Mouse (Mus musculus): Measurements from ENCODE around the gene Rassf3. TPM values are rescaled to one million over a fixed set of nuclear protein-coding genes. Genes with fewer than 3 reads are reported as not detected.
A peak's percentile ranks its signal among the peaks of the same experiment; 100 is the strongest.

Rassf3 gene
- polyA plus RNA-seq, 1 experiment from 2014 or later: 6.0 TPM

DNA sequence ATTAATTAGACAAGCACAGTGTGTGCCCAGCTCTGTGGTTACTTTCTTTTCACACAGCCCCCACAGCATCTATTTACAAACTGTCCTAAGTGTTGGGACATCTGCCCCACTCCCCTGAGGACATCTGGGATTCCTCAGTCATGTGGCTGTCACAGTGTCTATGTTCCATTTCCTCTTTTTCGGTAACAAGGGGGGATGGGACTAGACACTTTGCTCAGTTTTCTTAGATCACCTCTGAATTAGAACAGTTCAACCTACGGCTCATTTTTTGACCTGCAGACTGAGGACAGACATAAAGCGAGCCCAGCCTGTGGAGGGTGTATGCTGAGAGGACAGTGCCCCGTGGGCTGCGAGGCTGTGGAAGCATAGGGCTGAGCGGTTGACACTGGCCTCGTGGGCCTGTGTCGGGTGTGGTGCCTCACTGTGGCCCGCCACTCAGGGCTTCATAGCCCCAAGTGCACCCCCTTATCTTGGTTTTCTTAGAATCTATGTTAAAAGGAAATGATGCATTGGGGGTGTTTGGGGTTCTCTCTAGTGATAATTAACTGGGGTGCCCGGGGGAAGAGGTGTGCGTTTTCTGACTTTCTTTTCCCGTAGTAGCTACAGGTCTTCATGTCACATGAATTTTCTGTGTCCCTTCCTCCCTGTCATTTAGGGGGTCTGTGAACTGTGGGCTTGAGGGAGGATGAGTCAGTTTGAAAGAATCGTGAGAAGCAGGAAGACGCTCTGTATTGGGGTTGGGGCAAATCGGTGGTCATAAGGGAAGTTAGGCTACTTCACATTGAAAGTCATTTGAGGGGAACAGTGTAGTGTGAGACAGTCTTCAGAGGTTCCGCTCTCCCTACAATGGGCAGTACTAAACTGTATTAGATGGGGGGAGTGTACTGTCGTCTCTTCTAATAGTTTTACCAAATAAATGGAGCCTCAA is 101.2 kb downstream of the Rassf3 start:
- Histone ChIP-seq H3K4me3 (ENCODE audit: low read depth, low read length) (no peak overlapping the region), H3K36me3 (ENCODE audit: control insufficient read depth, insufficient read depth, low read length) (peaks cover 15% of the 10 kb centered on the region), H3K27me3 (ENCODE audit: control insufficient read depth, insufficient read depth, low read length) (no peaks in the 10 kb centered on the region), H3K27ac (ENCODE audit: low read depth, low read length) (no peak overlapping the region), H3K4me2 (no peak overlapping the region), H3K9ac (ENCODE audit: low read length) (no peak overlapping the region), H3K9me3 (ENCODE audit: control insufficient read depth, low read length) (no peaks in the 10 kb centered on the region; the same call in 1 of the 2 replicates), H3K4me1 (ENCODE audit: control insufficient read depth, insufficient read depth, low read length) (no peaks in the 10 kb centered on the region)
- no peak for DNase-seq (ENCODE audit: low spot score, missing footprints)
- ATAC-seq (ENCODE audit: low FRiP score): no peak
- WGBS: 93% methylated on average over 17 of the region's 17 CpGs

DNA sequence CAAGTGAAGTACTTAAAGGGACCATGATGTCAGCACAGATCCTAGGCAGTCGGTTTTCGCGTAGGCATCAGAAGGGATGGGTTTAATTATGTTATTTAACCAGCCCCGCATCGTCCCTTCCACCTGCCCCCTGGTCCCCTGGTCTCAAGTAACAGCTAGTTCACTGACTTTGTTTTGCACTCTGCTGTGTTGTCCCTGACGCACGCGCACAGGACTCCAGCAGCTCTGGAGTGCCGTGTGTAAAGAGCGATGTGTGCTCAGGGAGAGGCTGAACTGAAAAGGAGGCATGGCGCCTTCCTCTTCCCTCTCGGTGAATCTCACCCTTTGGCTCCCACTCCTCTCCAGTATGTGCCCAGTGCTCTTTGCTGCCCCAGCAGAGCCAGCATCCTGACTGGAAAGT is 102.1 kb downstream of the Rassf3 start:
- WGBS: 83% methylated on average over 12 of the region's 12 CpGs
- peaks cover 11% of the 10 kb centered on the region; the same call in 1 of the 2 replicates for H3K36me3 ChIP-seq (ENCODE audit: control insufficient read depth, insufficient read depth, low read length)
- no peaks in the 10 kb centered on the region; the same call in 1 of the 2 replicates for H3K9me3 ChIP-seq (ENCODE audit: control insufficient read depth, low read length)
- DNase-seq (ENCODE audit: low spot score, missing footprints) (no peak), ATAC-seq (ENCODE audit: low FRiP score) (no peak)
- no peaks in the 10 kb centered on the region for H3K4me1 ChIP-seq (ENCODE audit: control insufficient read depth, insufficient read depth, low read length)
- no peak overlapping the region for H3K4me2 ChIP-seq
- H3K27ac ChIP-seq (ENCODE audit: low read depth, low read length): no peak overlapping the region
- H3K4me3 ChIP-seq (ENCODE audit: low read depth, low read length): no peak overlapping the region
- no peak overlapping the region for H3K9ac ChIP-seq (ENCODE audit: low read length)
- no peaks in the 10 kb centered on the region for H3K27me3 ChIP-seq (ENCODE audit: control insufficient read depth, insufficient read depth, low read length)

DNA sequence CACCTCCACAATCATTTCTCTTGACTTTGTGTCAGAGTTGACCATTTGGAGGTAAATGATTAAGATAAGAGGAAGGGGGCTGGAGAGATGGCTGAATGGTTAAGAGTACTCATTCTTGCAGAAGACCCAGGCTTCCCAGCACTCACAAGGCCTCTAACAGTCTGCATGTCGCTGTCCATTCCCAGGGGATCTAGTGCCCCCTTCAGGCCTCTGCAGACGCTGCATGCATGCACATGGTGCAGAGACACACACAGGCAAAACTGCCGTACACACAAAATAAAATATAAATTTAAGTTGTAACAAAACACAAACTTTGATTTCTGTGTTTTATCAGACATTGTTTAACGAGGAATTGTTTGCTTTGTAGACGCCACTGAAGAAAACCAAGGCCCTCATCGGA is 105.4 kb downstream of the Rassf3 start:
- no peak for ATAC-seq (ENCODE audit: low FRiP score)
- no peak overlapping the region for H3K9ac ChIP-seq (ENCODE audit: low read length)
- no peak for DNase-seq (ENCODE audit: low spot score, missing footprints)
- H3K27me3 ChIP-seq (ENCODE audit: control insufficient read depth, insufficient read depth, low read length): no peaks in the 10 kb centered on the region
- no peak overlapping the region for H3K27ac ChIP-seq (ENCODE audit: low read depth, low read length)
- H3K4me3 ChIP-seq (ENCODE audit: low read depth, low read length): no peak overlapping the region
- H3K4me2 ChIP-seq: no peak overlapping the region
- H3K4me1 ChIP-seq (ENCODE audit: control insufficient read depth, insufficient read depth, low read length): peaks cover 6% of the 10 kb centered on the region
- WGBS: 88% methylated on average over 6 of the region's 6 CpGs
- no peaks in the 10 kb centered on the region; the same call in 1 of the 2 replicates for H3K9me3 ChIP-seq (ENCODE audit: control insufficient read depth, low read length)
- peaks cover 4% of the 10 kb centered on the region; the same call in 1 of the 2 replicates for H3K36me3 ChIP-seq (ENCODE audit: control insufficient read depth, insufficient read depth, low read length)

GRCm38 (mm10) chr10:121368783-121369465 is 107.2 kb downstream of the Rassf3 start:
- H3K4me3 ChIP-seq (ENCODE audit: low read depth, low read length): no peak overlapping the region
- no peak overlapping the region for H3K9ac ChIP-seq (ENCODE audit: low read length)
- H3K4me1 ChIP-seq (ENCODE audit: control insufficient read depth, insufficient read depth, low read length): peaks cover 8% of the 10 kb centered on the region
- no peak for ATAC-seq (ENCODE audit: low FRiP score)
- DNase-seq (ENCODE audit: low spot score, missing footprints): no peak
- peaks cover 4% of the 10 kb centered on the region; the same call in 1 of the 2 replicates for H3K36me3 ChIP-seq (ENCODE audit: control insufficient read depth, insufficient read depth, low read length)
- H3K27me3 ChIP-seq (ENCODE audit: control insufficient read depth, insufficient read depth, low read length): no peaks in the 10 kb centered on the region
- no peak overlapping the region for H3K4me2 ChIP-seq
- WGBS: 83% methylated on average over 18 of the region's 18 CpGs
- no peaks in the 10 kb centered on the region; the same call in 1 of the 2 replicates for H3K9me3 ChIP-seq (ENCODE audit: control insufficient read depth, low read length)
- H3K27ac ChIP-seq (ENCODE audit: low read depth, low read length): no peak overlapping the region

GRCm38 (mm10) chr10:121367780-121368179 is 108.4 kb downstream of the Rassf3 start:
- WGBS: 87% methylated on average over 9 of the region's 9 CpGs
- peaks cover 8% of the 10 kb centered on the region for H3K4me1 ChIP-seq (ENCODE audit: control insufficient read depth, insufficient read depth, low read length)
- H3K36me3 ChIP-seq (ENCODE audit: control insufficient read depth, insufficient read depth, low read length): peaks cover 4% of the 10 kb centered on the region; the same call in 1 of the 2 replicates
- H3K9me3 ChIP-seq (ENCODE audit: control insufficient read depth, low read length): no peaks in the 10 kb centered on the region; the same call in 1 of the 2 replicates
- H3K27ac ChIP-seq (ENCODE audit: low read depth, low read length): no peak overlapping the region
- ATAC-seq (ENCODE audit: low FRiP score): no peak
- no peaks in the 10 kb centered on the region for H3K27me3 ChIP-seq (ENCODE audit: control insufficient read depth, insufficient read depth, low read length)
- no peak overlapping the region for H3K4me2 ChIP-seq
- no peak for DNase-seq (ENCODE audit: low spot score, missing footprints)
- H3K4me3 ChIP-seq (ENCODE audit: low read depth, low read length): no peak overlapping the region
- H3K9ac ChIP-seq (ENCODE audit: low read length): no peak overlapping the region

- Histone ChIP-seq H3K36me3 (ENCODE audit: control insufficient read depth, insufficient read depth, low read length) (peaks cover 4% of the 10 kb centered on the region; the same call in 1 of the 2 replicates), H3K27me3 (ENCODE audit: control insufficient read depth, insufficient read depth, low read length) (no peaks in the 10 kb centered on the region), H3K27ac (ENCODE audit: low read depth, low read length) (no peak overlapping the region), H3K4me3 (ENCODE audit: low read depth, low read length) (no peak overlapping the region), H3K9me3 (ENCODE audit: control insufficient read depth, low read length) (no peaks in the 10 kb centered on the region; the same call in 1 of the 2 replicates), H3K4me1 (ENCODE audit: control insufficient read depth, insufficient read depth, low read length) (peaks cover 8% of the 10 kb centered on the region), H3K4me2 (no peak overlapping the region), H3K9ac (ENCODE audit: low read length) (no peak overlapping the region)
- no peak for ATAC-seq (ENCODE audit: low FRiP score)
- 88% methylated on average over 13 of the region's 13 CpGs for WGBS
- no peak for DNase-seq (ENCODE audit: low spot score, missing footprints)
Observed at GRCm38 (mm10) chr10:121367271-121367670, 108.9 kb downstream of the Rassf3 start.

DNA sequence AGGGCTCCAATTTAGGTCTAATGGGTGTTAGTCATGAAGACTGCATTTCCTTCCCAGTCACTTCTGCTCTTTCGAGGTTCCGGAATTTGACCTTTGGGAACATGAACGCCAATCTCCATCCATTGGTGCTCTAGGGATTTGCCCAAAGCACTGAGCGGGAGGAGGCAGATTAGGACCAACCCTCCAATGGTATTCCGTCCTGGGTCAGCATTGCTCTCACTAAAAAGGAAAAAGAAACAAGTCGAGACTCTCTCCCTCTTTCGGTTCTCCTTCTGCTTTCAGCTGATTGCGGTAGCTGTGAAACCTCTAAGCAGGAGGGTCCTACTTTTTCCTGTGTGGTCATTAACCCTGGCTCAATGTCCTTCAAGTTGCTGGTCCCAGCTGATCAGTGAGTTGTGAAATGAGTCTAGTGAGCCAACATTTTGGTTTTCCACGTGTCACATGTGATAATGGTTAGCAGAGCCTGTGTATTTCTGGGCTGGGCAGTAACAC is 110.3 kb downstream of the Rassf3 start:
- no peaks in the 10 kb centered on the region for H3K27me3 ChIP-seq (ENCODE audit: control insufficient read depth, insufficient read depth, low read length)

GRCm38 (mm10) chr10:121364801-121365564 is 111.2 kb downstream of the Rassf3 start, which contains the start of gene Gns:
Gene Gns (plus strand): TSS chr10:121365090.
- H3K27ac ChIP-seq (ENCODE audit: low read depth, low read length): no peak within 1 kb of the TSS
- no peaks in the 10 kb centered on the region for H3K9me3 ChIP-seq (ENCODE audit: control insufficient read depth, low read length)
- ATAC-seq (ENCODE audit: low FRiP score): peak; percentile 99
- peak; percentile 100 for DNase-seq (ENCODE audit: low spot score, missing footprints)
- peak within 1 kb of the TSS; percentile 90 for H3K9ac ChIP-seq (ENCODE audit: low read length)
- no peaks in the 10 kb centered on the region for H3K36me3 ChIP-seq (ENCODE audit: control insufficient read depth, insufficient read depth, low read length)
- peaks cover 8% of the 10 kb centered on the region for H3K4me1 ChIP-seq (ENCODE audit: control insufficient read depth, insufficient read depth, low read length)
- peak within 1 kb of the TSS; percentile 87 for H3K4me2 ChIP-seq
- WGBS: under 1% methylated on average over 69 of the region's 72 CpGs
- H3K27me3 ChIP-seq (ENCODE audit: control insufficient read depth, insufficient read depth, low read length): no peaks in the 10 kb centered on the region
- H3K4me3 ChIP-seq (ENCODE audit: low read depth, low read length): peak within 1 kb of the TSS; percentile 94

More for the DNA sequence above, 110.3 kb downstream of the Rassf3 start:
- peaks cover 8% of the 10 kb centered on the region for H3K4me1 ChIP-seq (ENCODE audit: control insufficient read depth, insufficient read depth, low read length)
- no peak overlapping the region for H3K27ac ChIP-seq (ENCODE audit: low read depth, low read length)
- peak overlapping the region; percentile 87 for H3K4me2 ChIP-seq
- H3K4me3 ChIP-seq (ENCODE audit: low read depth, low read length): peak overlapping the region; percentile 94
- H3K9ac ChIP-seq (ENCODE audit: low read length): peak overlapping the region; percentile 90
- WGBS: 11% methylated on average over 9 of the region's 9 CpGs
- DNase-seq (ENCODE audit: low spot score, missing footprints) (peak; percentile 85), ATAC-seq (ENCODE audit: low FRiP score) (no peak)
- H3K9me3 ChIP-seq (ENCODE audit: control insufficient read depth, low read length): no peaks in the 10 kb centered on the region; the same call in 1 of the 2 replicates
- H3K36me3 ChIP-seq (ENCODE audit: control insufficient read depth, insufficient read depth, low read length): peaks cover 4% of the 10 kb centered on the region; the same call in 1 of the 2 replicates

Data from midbrain, embryonic 11.5 days (tissue).